Mouse (Mus musculus): Measurements from ENCODE around the gene Nsd1.

Nsd1 gene

DNA sequence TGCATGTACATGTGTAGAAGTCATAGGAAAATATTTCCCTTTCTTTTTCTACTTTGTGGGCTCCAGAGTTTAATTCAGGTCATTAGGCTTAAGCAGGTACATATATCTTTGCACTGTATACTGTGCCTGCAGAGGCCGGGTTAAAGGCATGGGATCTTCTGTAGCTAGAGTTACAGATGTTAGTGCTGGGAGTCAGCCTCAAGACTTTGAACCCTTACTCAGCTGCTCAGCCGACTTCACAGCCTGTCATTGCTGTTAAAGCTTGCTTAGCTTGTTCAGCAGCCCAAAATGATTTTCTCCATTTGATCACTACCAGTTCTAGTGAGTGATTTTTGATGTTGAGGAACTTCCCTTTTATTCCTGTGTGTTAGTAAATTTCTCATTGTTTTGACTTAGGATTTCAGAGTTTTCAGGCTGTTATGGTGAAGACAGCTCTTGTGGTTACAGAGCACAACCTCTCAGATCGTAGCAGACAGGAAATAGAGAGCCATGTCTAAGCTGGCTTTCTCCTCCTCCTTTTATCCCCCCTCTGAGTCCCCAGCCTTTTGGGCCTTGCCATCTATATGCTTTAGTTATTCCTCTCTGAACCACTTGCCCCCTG, 45.6 kb downstream of the Nsd1 start:
- DNase-seq (ENCODE audit: low spot score), result no peak

DNA sequence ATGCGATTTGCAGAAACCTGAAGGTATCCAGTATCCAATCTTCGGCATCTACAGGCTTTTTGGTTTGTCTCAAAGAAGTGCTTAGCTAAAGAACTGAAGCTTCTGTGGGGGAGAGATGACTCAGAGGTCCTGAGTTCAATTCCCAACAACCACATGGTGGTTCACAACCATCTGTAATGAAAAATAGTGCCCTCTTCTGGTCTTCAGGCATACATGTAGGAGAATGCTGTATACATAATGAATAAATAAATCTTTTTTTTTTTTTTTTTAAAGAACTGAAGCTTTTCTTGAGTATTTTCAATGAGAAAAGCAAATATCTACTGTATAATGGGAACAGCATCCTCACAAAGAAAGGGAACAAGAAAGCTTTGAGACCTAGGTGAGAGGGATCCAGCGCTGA, 49.1 kb downstream of the Nsd1 start:
- no peak for DNase-seq (ENCODE audit: low spot score)

DNA sequence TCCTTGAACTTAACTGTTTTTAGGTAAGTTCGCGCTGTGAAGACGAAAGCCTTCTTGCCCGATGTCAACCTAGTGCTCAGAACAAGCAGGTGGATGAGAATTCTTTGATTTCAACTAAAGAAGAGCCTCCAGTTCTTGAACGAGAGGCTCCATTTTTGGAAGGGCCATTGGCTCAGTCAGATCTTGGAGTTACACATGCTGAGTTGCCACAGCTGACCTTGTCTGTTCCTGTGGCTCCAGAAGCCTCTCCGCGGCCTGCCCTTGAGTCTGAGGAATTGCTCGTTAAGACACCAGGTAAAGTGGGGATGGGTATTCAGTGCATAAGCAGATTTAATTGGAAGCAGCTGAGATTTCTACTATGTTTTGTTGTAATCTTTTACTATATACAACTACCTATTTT, 51.9 kb downstream of the Nsd1 start:
- no peak for DNase-seq (ENCODE audit: low spot score)

DNA sequence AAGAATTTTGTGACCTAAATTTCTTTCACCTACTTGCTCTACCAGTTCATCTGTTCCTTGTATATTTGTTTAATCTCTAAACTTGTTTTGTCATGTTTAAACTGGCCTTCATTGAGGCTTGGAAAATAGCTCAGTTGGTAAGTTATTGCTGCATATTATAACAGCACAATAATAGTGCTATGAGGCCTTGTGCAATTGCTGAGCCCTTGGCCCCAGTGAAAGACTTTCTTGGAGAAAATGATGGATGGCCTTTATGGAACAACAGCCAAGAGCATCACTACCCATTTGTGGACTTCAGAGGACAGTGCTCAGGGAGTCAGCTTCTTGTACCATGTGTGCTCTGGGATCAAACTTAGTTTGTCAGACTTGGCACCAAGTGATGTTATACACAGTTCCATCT, 52.5 kb downstream of the Nsd1 start:
- no peak for DNase-seq (ENCODE audit: low spot score)

DNA sequence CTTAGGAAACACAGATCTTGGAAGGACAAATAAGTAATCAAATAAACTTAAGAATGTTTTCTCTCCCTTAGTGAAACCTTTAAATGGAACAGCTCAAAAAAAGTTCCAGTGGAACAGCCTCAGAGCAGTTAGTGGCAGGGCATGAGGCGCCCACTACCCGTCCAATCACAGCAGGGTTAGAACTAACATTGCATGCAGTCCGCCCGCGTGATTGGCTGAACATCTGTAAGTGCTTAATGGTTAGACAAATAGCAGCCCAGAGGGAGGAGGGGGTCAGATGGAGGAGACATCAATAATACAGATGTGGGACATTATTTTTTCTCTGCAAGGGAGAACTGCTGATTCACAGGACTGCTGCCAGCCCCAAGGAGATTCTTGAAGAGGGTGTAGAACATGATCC, 67.6 kb downstream of the Nsd1 start:
- no peak for DNase-seq (ENCODE audit: low spot score)

DNA sequence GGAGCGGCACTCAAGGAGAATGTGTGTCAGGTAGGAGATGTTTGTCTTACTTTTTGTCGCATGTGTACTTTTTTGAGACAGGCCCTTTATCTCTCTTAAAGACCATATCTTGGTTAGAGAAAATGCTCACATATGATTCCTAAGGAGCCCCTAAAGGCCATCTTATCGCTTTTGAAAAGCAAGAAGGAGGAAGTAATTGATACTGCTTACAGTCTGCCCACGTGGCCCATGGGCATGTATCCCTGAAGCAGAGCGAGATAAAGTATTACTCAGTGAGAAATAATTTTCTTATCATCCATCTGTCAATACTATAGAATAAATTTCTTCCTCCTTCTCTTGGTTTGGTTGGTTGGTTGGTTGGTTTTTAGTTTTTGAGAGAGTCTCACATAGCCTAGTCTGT, 68.1 kb downstream of the Nsd1 start:
- DNase-seq (ENCODE audit: low spot score), result no peak

DNA sequence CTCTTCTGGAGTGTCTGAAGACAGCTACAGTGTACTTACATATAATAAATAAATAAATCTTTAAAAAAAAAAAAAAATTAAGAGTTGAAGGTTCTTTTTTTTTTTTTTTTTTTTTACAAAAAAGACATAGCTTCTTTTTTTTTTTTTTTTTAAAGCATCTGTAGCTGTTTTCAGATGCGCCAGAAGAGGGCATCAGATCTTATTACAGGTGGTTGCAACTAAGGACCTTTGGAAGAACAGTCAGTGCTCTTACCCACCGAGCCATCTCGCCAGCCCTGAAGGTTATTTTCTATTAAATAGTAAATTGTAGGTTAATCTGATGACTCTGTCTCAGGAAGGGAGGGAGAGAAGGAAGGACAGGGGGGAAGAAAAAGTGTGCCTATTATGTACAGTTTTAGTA, 79.3 kb downstream of the Nsd1 start:
- DNase-seq (ENCODE audit: low spot score), result no peak

DNA sequence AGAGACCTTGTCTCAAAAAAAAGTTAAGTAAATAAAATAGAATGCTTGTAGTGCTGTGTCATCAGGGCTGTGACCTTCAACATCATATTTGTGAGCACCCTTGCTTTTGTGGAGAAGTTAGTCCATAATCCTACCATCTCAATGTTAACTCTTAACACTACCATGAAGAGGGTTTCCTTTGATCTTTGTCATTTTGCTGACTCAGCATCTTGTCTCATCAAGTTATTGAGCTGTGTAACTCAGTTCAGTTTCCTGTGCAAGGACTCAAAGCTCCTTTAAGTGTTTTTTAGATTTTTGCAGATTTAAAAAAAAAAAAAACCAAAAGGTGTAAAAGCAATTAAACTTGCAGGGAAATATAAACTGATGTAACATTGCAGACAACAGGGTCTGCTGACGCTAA, 87.2 kb downstream of the Nsd1 start:
- DNase-seq (ENCODE audit: low spot score), result no peak

DNA sequence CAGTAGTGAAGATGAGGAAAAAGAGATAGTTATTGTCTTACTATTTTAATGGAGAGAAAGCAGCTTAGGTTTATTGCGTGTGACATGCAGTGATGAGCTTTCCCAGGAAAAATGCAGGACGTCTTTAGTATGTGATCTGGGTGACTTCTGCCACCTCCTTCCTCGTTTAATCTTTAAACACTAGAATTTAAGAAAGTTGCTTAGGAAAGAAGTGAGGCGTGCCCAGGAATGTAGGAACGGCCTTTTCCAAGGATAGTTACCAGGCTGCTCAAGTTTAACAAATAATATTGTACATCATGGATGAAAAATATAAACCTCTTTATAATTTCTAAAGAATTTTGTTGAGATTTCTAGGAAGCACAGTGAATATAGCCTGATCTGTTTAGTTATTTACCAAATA, 91.3 kb downstream of the Nsd1 start:
- no peak for DNase-seq (ENCODE audit: low spot score)

DNA sequence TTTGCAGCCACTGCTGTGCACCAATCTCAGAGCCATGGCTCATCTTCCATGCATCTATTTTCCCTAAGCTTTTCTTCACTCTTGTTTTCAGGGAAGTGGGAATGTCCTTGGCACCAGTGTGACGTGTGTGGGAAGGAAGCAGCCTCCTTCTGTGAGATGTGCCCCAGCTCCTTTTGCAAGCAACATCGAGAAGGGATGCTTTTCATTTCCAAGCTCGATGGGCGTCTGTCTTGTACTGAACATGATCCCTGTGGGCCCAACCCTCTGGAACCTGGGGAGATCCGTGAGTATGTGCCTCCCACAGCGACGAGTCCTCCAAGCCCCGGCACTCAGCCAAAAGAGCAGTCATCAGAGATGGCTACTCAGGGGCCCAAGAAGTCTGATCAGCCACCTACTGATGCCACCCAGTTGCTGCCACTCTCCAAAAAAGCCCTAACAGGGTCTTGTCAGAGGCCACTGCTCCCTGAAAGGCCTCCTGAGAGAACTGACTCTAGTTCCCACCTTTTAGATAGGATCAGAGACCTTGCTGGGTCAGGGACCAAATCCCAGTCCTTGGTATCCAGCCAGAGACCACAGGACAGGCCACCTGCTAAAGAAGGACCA, 102.5 kb downstream of the Nsd1 start:
- DNase-seq (ENCODE audit: low spot score), result no peak

DNA sequence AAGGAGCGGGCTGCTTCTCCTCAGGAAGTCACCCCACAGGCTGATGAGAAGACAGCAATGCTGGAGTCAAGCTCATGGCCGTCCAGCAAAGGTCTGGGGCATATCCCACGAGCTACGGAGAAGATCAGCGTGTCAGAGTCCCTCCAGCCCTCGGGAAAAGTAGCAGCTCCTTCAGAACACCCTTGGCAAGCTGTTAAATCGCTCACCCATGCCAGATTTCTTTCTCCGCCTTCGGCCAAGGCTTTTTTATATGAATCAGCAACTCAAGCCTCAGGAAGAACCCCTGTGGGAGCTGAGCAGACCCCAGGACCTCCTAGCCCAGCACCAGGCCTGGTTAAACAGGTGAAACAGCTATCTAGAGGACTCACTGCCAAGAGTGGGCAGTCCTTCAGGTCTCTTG, 103.5 kb downstream of the Nsd1 start:
- DNase-seq (ENCODE audit: low spot score), result no peak

DNA sequence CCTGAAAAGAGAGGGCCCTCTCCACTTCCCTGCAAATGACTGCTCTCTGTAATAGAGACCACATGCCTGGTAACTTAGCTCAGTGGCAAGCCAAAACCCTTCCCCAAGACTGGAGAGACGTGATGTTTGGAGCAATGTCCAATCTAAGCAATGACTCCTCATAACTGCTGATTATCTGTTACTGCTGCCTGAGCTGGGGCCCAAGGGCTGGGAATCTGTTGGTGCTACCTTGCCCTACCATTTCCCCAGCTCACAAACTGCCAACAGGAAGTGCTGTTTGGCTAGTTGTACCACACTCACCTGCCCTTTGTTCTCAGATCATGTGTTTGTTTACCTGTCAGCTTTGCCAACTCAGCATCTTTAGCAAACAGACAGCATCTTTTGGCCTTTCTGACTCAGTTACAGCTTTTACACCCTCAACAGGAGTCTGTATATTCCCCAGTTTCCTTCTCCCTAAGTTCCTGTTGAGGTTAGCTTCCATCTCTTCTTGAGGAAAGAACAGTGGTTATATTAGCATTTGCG, 105.4 kb downstream of the Nsd1 start:
- DNase-seq (ENCODE audit: low spot score), result no peak

DNA sequence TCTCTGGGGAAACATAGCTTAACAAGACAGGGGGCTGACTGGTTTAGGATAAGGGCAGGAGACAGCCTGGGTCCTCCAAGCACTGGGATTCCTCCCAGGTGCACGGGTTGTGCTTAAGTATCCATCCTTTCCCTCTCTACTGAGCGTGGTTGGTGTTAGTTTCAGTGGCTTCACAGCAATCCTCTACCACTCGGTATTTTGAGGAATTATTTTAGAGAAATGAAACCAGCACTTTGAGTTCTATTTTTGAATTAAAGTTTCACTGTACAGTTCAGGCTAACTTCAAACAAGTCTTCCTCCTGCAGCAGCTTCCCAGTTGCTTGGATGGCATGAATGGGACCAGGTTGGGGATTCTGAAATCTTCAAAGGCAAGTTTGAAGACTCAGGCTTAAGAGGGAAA, 108.8 kb downstream of the Nsd1 start:
- no peak for DNase-seq (ENCODE audit: low spot score)

DNA sequence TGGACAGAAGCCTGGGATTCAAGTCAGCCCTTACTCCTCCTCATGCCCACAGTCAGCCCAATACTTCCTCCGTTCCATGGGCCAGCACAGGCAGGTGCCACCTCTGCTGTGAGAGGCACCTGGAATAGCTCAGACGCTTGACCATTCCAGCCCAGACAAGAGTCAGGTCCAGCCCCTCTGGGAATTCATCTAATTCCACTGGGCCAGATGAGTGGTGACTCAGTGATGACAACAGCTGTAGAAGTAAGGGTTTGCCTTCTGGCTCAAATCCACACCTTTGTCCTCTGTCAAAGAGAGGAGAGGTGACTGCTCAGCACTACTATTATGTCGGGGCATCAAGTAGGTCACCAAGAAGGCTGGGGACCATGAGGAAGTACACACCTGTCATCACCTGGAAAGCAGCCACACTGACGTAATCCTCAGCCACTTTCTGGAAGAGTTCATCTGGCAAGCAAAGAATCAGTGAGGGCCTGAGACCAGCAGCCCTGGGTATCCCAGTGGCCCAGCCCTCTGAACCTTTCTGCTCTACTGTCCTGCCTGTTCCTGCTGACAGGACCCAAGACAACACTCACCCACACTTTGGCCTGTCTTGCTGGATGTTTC, 110.5 kb downstream of the Nsd1 start, which contains the start of gene Prelid1:
Gene Prelid1, plus strand, starts transcription at position 570 of the 603 bp plus-strand sequence.
- DNase-seq (ENCODE audit: low spot score), result no peak

DNA sequence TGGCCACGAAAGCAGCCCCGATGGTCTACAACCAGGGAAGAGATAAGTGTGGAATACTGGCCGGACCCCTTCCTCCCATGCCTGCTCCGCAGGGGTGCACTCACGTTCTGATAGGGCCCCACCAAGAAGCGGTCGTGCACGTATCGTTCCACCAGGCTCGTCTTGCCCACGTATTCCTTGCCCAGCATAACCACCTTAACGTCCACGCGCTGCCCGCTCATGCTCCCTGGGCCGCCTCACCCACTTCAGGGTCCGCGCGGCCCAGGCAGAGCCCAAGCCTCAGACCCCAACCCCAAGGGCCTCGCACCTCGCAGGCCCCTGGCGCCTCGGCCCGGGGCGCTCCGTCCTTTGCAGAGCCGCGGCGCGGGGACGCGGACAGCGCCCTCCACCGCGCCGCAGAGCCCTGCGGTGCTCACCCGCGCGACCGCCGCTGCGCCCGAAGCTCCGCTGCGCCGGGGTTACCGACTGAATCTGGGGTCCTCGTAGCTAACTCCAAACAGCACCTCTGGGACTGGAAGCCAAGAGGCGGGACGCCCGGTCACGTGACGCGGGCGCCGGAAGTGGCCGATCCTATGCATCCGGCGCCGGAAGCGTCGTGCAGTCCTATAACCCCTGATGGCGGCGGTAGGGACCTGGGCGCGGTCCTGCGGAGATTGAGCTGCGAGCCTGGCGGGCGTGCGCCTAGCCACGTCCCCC, 112.0 kb downstream of the Nsd1 start, which contains the start of gene Rab24:
Gene Rab24, minus strand, starts transcription at position 513 of the 696 bp plus-strand sequence.
- peak; percentile 95 for DNase-seq (ENCODE audit: low spot score)

DNA sequence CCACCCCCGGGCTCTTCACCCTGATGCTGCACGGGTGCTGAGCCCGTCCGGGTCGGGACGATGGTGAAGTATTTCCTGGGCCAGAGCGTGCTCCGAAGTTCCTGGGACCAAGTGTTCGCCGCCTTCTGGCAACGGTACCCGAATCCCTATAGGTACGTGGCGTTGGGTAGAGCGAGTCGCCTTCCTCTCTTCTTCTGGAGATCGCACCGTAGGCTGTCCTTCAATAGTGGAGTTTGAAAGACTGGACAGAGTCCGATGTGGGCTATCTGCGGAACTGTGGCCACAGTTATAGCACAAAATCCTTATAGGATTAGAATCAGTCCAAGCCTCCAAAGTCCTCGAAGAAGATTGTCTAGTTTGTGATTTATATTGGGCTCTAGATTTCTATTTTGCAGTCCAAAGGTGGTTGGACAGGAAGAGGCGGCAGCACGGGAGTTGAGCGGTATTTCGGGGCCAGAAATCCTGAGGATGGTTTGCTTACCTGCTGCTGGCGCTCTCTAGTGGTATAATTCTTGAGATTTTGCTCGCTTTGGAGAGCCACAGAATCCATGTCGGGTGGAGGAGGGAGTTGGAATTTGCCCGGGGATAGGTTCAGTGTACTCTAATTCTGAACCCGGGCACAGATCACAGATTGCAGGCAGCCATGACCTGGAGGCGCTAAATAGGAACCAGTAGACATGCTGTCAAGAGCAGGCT, 112.7 kb downstream of the Nsd1 start:
- DNase-seq (ENCODE audit: low spot score), result peak; percentile 78

DNA sequence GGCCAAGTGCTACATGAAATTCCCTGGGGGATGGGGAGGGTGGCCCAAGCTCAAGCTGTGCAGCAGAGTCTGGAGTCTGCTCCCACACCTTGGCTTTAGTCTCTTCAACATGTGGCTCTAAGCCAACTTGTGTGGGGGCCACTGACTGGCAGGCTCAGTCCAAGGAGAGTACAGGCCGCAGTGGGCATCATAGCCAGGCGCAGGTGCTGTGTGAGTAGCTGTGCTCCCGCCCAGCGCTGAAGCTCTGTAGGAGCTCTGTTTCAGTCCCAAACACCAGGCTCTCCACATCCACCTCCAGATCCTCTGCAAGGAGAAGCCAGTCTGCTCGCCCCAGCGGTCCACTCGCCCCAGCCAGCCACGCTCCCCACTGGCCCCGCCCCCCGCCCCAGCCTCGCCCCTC, 116.0 kb downstream of the Nsd1 start:
- DNase-seq (ENCODE audit: low spot score), result no peak

DNA sequence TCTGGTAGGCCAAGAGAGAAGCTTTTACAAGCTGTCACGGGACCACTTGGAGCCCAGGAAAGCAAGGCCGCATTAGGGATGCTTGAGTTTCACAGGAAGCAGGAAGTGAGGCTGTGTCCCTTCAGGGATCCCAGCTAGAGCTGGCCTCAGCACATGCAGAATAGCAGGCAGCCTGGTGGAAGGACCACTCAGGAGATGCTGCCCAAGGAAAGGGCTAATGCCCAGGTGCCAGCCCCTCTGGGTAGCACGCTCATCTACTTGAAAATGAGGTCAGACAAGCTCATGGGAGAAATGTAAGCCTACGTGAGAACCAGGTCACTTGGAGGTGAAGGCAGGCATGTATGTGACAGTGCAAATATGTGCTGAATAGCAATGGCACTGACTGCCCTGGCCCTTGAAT, 117.6 kb downstream of the Nsd1 start:
- DNase-seq (ENCODE audit: low spot score), result no peak

DNA sequence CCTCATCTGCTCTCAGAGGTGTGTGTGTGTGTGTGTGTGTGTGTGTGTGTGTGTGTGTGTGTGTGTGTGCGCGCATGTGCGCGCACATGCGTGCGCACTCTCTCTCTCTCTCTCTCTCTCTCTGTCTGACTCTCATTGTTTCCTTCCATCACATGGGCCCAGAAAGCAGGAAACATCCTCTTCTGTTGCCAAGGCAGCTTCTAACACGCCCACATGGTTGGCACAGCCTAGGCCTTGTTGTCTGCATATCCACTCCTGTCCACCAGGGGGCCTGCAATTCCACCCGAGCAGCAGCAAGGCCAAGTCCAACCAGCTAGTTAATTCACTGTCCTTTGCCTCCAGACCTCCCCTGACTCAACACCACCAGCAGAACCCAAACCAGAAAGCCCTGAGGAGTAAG, 118.1 kb downstream of the Nsd1 start:
- peak; percentile 87 for DNase-seq (ENCODE audit: low spot score)

DNA sequence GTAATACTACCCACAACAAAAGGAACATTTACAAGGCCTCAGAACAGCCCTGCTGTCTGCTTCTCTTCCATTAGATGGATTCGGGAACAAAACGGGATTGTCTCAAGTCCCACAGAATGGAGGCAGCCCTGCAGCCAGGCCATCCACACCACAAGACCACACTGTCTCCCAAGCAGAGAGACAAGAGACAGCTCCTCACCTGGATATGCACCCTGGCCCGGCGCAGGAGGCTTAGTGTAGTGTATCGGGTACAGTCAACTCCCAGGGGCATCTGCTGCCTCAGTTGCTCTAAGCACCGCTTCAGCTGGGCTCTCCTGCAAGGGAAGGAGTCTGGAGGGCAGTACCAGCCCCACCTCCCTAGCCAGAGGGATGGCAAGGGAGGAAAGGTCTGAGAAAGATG, 118.6 kb downstream of the Nsd1 start:
- no peak for DNase-seq (ENCODE audit: low spot score)

DNA sequence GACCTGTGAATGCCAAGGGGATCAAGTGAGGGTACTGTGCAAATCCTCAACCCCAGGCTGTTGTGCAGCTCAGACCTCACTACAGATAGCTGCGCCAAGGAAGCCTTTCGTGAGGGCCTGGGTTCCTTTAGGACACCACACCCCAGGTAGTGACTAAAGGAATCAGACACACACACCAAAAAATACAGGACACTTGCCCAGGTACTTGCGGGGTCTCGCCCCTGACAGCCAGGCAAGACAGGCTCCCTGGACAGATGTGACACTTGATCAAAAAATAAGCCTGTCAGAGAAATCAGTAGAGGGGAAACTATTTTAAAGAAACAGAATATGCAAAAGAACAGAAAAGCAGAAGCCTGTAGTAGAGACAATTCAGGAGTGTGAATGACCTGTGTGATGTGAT, 119.1 kb downstream of the Nsd1 start:
- no peak for DNase-seq (ENCODE audit: low spot score)

DNA sequence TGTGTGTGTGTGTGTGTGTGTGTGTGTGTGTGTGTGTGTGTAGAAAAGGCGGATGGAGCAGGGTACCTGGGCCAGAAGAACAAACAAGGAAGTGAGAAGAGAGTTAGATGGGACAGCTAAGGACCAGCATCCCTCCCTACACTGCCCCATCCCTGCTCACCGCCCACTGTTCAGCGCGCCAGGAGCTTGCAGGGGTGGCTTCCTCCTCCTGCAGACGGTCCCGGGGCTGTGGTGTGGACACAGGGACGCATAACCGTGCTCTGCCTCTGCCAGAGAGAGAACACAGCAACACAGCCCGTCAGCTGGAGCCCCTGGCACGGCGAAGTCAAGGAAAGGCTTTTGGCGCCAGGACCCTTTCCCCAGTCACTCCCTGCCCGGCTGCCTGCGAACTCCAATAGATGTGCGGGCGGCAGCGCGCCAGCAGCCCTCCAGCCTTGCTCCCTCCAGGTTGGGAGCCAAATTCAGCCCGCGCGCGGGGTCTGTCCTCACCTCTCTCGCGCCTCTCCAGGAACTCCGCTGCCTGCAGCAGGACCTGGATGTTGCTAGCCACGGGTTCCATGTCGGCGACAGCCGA, 119.6 kb downstream of the Nsd1 start:
- DNase-seq (ENCODE audit: low spot score), result no peak

Data from embryo, embryonic 10.5 days (tissue).